Mouse (Mus musculus): ENCODE measurements around the gene Elfn1. TPM values are rescaled to one million over a fixed set of nuclear protein-coding genes. Genes with fewer than 3 reads are reported as not detected.

The Elfn1 gene
- total and polyA plus RNA-seq, 2 experiments = 0.13 TPM; not detected in 1

GRCm38 (mm10) chr5:139921666-139922065 is 13.9 kb downstream of the Elfn1 start:
- 78% methylated on average over 11 of the region's 11 CpGs for WGBS
- Histone ChIP-seq H3K27me3 (ENCODE audit: control insufficient read depth, insufficient read depth, low read length) (no peaks in the 10 kb centered on the region), H3K9ac (ENCODE audit: low read depth, low read length) (no peak overlapping the region), H3K4me1 (ENCODE audit: control insufficient read depth, insufficient read depth, low read length) (no peaks in the 10 kb centered on the region), H3K27ac (replicated peaks; ENCODE audit: insufficient read depth, low read depth, low read length) (no peak overlapping the region), H3K4me3 (ENCODE audit: insufficient read depth, low read depth, low read length) (no peak overlapping the region), H3K36me3 (ENCODE audit: control insufficient read depth, insufficient read depth, low read length) (no peaks in the 10 kb centered on the region), H3K79me2 (ENCODE audit: control insufficient read depth, insufficient read depth, low read length) (no peaks in the 10 kb centered on the region)
- TF ChIP-seq POLR2A (IDR thresholded peaks at IDR 0.05; ENCODE audit: extremely low read depth, insufficient read depth, low read length) (no peak), CTCF (IDR thresholded peaks at IDR 0.05; ENCODE audit: low read depth, low read length) (no peak)
- DNase-seq (ENCODE audit: extremely low read depth, low read depth, low spot score) = no peak

GRCm38 (mm10) chr5:139923867-139924266 is 16.1 kb downstream of the Elfn1 start:
- no peak for TF ChIP-seq CTCF (IDR thresholded peaks at IDR 0.05; ENCODE audit: low read depth, low read length)
- no peak for TF ChIP-seq POLR2A (IDR thresholded peaks at IDR 0.05; ENCODE audit: extremely low read depth, insufficient read depth, low read length)
- no peak for DNase-seq (ENCODE audit: extremely low read depth, low read depth, low spot score)
- Histone ChIP-seq H3K4me1 (ENCODE audit: control insufficient read depth, insufficient read depth, low read length) (no peaks in the 10 kb centered on the region), H3K36me3 (ENCODE audit: control insufficient read depth, insufficient read depth, low read length) (no peaks in the 10 kb centered on the region), H3K27me3 (ENCODE audit: control insufficient read depth, insufficient read depth, low read length) (no peaks in the 10 kb centered on the region), H3K79me2 (ENCODE audit: control insufficient read depth, insufficient read depth, low read length) (no peaks in the 10 kb centered on the region), H3K27ac (replicated peaks; ENCODE audit: insufficient read depth, low read depth, low read length) (no peak overlapping the region), H3K9ac (ENCODE audit: low read depth, low read length) (no peak overlapping the region), H3K4me3 (ENCODE audit: insufficient read depth, low read depth, low read length) (no peak overlapping the region)
- WGBS = 90% methylated on average over 8 of the region's 8 CpGs

- no peak overlapping the region for H3K4me3 ChIP-seq (ENCODE audit: insufficient read depth, low read depth, low read length)
- H3K27me3 ChIP-seq (ENCODE audit: control insufficient read depth, insufficient read depth, low read length) = no peaks in the 10 kb centered on the region
- TF ChIP-seq POLR2A (IDR thresholded peaks at IDR 0.05; ENCODE audit: extremely low read depth, insufficient read depth, low read length) = no peak
- no peak for TF ChIP-seq CTCF (IDR thresholded peaks at IDR 0.05; ENCODE audit: low read depth, low read length)
- H3K4me1 ChIP-seq (ENCODE audit: control insufficient read depth, insufficient read depth, low read length) = no peaks in the 10 kb centered on the region
- no peaks in the 10 kb centered on the region for H3K79me2 ChIP-seq (ENCODE audit: control insufficient read depth, insufficient read depth, low read length)
- WGBS = 93% methylated on average over 12 of the region's 12 CpGs
- no peak overlapping the region for H3K9ac ChIP-seq (ENCODE audit: low read depth, low read length)
- no peak for DNase-seq (ENCODE audit: extremely low read depth, low read depth, low spot score)
- H3K36me3 ChIP-seq (ENCODE audit: control insufficient read depth, insufficient read depth, low read length) = no peaks in the 10 kb centered on the region
- no peak overlapping the region for H3K27ac ChIP-seq (replicated peaks; ENCODE audit: insufficient read depth, low read depth, low read length)
These were observed 22.4 kb downstream of the Elfn1 start for GRCm38 (mm10) chr5:139930102-139930501.

GRCm38 (mm10) chr5:139930927-139931351 is 23.2 kb downstream of the Elfn1 start:
- H3K36me3 ChIP-seq (ENCODE audit: control insufficient read depth, insufficient read depth, low read length) = no peaks in the 10 kb centered on the region
- no peaks in the 10 kb centered on the region for H3K79me2 ChIP-seq (ENCODE audit: control insufficient read depth, insufficient read depth, low read length)
- H3K27me3 ChIP-seq (ENCODE audit: control insufficient read depth, insufficient read depth, low read length) = no peaks in the 10 kb centered on the region
- no peak overlapping the region for H3K27ac ChIP-seq (replicated peaks; ENCODE audit: insufficient read depth, low read depth, low read length)
- H3K9ac ChIP-seq (ENCODE audit: low read depth, low read length) = no peak overlapping the region
- WGBS = 11% methylated on average over 12 of the region's 12 CpGs
- DNase-seq (ENCODE audit: extremely low read depth, low read depth, low spot score) = no peak
- H3K4me3 ChIP-seq (ENCODE audit: insufficient read depth, low read depth, low read length) = no peak overlapping the region
- H3K4me1 ChIP-seq (ENCODE audit: control insufficient read depth, insufficient read depth, low read length) = no peaks in the 10 kb centered on the region
- TF ChIP-seq POLR2A (IDR thresholded peaks at IDR 0.05; ENCODE audit: extremely low read depth, insufficient read depth, low read length) = no peak
- no peak for TF ChIP-seq CTCF (IDR thresholded peaks at IDR 0.05; ENCODE audit: low read depth, low read length)

- Histone ChIP-seq H3K4me3 (ENCODE audit: insufficient read depth, low read depth, low read length) (no peak overlapping the region), H3K27me3 (ENCODE audit: control insufficient read depth, insufficient read depth, low read length) (no peaks in the 10 kb centered on the region), H3K36me3 (ENCODE audit: control insufficient read depth, insufficient read depth, low read length) (no peaks in the 10 kb centered on the region), H3K4me1 (ENCODE audit: control insufficient read depth, insufficient read depth, low read length) (peaks cover 2% of the 10 kb centered on the region), H3K27ac (replicated peaks; ENCODE audit: insufficient read depth, low read depth, low read length) (no peak overlapping the region), H3K79me2 (ENCODE audit: control insufficient read depth, insufficient read depth, low read length) (no peaks in the 10 kb centered on the region), H3K9ac (ENCODE audit: low read depth, low read length) (no peak overlapping the region)
- 55% methylated on average over 15 of the region's 15 CpGs for WGBS
- no peak for TF ChIP-seq CTCF (IDR thresholded peaks at IDR 0.05; ENCODE audit: low read depth, low read length)
- TF ChIP-seq POLR2A (IDR thresholded peaks at IDR 0.05; ENCODE audit: extremely low read depth, insufficient read depth, low read length) = no peak
- no peak for DNase-seq (ENCODE audit: extremely low read depth, low read depth, low spot score)
These were observed 24.3 kb downstream of the Elfn1 start for GRCm38 (mm10) chr5:139931947-139932540.

GRCm38 (mm10) chr5:139932595-139933271 is 25.0 kb downstream of the Elfn1 start:
- Histone ChIP-seq H3K79me2 (ENCODE audit: control insufficient read depth, insufficient read depth, low read length) (no peaks in the 10 kb centered on the region), H3K36me3 (ENCODE audit: control insufficient read depth, insufficient read depth, low read length) (no peaks in the 10 kb centered on the region), H3K4me1 (ENCODE audit: control insufficient read depth, insufficient read depth, low read length) (peaks cover 2% of the 10 kb centered on the region), H3K27me3 (ENCODE audit: control insufficient read depth, insufficient read depth, low read length) (no peaks in the 10 kb centered on the region), H3K4me3 (ENCODE audit: insufficient read depth, low read depth, low read length) (no peak overlapping the region), H3K9ac (ENCODE audit: low read depth, low read length) (no peak overlapping the region), H3K27ac (replicated peaks; ENCODE audit: insufficient read depth, low read depth, low read length) (no peak overlapping the region)
- TF ChIP-seq CTCF (IDR thresholded peaks at IDR 0.05; ENCODE audit: low read depth, low read length) = no peak
- no peak for TF ChIP-seq POLR2A (IDR thresholded peaks at IDR 0.05; ENCODE audit: extremely low read depth, insufficient read depth, low read length)
- 47% methylated on average over 13 of the region's 13 CpGs for WGBS
- DNase-seq (ENCODE audit: extremely low read depth, low read depth, low spot score) = no peak

Measured in liver, adult 2 months (tissue).